Mouse (Mus musculus) monocyte, adult 2 months (primary cell): ENCODE measurements around the gene Igdcc4.
"Not testable (repeated sequence)": the region's sequence is repeated elsewhere in the genome, so short reads cannot be mapped to it uniquely, and the experiment has no call there.

Source experiments
- DNase-seq, 2 experiments: peaks; one replicate each; pipeline ENCODE4 v3.0.0; 2022; ENCODE audit warnings: low spot score in 2 of 2, low read depth in 1 of 2

Gene Igdcc4

DNA sequence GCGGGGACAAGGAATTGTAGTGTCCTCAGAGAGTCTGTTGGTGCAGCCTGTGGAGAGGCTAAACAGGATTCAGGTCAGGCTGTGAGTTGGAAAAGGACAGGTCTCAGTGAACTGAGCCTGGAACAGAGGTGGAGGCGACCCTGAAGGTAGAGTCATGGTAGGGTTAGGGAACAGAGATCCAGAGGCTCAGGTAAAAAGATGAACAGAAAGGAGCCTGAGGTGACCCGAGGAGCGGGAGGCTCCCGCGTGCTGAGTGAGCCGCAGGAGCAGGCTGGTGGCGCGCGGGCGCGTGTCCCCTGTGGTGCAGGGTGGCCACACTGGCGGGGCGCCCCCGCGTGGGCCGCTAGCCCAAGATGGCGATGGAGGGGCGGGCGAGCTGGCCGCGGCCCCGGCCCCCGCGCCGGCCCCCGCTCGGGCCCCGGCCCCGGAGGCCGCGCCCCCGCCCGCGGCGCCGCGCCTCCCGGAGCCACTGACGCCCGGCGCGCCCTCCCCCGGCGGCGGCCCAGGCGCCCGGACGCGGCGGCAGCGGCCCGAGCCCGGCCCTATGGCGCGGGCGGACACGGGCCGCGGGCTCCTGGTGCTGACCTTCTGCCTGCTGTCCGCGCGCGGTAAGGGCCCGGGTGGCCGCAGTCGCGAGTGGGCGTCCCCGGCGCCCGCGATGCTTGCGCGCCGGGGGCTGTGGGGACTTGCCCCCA lies at the start of gene Igdcc4:
TSS of gene Igdcc4 (plus strand) at position 496 of the 695 bp plus-strand sequence.
- DNase-seq: no peak

DNA sequence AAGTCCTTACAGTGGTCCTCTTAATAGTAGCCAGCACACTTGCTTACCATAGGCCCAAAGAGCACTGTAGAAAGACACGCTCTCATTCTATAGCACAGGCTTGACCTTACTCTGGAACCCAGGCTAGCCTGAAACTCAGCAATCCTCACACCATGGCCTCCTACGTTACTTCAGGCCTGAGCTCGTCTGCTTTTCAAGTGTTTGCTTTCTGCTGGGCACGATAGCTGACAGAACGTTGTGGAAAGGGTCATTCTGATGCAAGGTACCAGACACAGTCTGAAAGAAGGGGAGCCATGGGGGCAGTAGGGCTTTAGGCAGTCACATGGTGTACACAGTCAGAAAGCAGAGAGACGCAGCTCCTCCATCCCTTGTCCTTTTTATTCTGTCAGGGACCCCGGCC lies 37.0 kb upstream of the Igdcc4 start:
- no peak for DNase-seq

DNA sequence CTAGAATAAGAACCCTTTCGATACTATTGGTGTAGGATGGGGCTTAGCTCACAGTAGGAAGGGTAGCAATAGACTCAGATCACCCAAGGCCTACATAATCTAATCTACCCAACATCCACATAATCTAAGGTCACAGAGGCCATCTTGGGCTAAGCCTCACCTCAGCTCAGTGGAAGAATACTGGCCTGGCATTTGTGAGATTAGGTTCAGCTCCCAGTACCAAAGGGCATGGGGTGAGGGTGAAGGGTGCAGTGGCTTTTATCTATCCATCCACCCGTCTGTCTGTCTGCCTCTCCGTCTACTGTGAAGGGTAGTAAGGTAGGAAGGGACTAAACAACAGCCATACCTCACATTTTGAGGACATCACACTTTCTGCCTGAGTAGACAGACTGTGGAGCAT lies 30.7 kb upstream of the Igdcc4 start:
- no peak for DNase-seq

DNA sequence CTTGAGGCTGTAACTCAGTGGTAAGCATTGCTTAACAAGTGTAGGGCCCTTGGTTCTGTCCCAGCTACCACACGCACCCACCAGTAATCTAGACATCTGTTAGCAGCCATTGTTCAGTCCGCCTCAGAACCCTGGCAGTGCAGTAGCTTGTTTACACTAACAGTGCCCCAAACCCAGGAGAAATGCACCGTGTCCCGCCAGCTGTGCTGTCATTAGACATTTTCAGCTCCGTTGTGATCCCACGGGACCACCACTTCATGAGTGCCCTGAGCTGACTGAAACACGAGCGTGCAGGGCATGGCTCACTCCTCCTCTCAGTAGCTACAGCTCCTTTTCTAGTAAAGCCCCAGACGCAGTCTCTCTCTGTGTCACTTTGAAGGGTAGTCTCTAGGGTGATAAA lies 27.7 kb upstream of the Igdcc4 start:
- DNase-seq: no peak

DNA sequence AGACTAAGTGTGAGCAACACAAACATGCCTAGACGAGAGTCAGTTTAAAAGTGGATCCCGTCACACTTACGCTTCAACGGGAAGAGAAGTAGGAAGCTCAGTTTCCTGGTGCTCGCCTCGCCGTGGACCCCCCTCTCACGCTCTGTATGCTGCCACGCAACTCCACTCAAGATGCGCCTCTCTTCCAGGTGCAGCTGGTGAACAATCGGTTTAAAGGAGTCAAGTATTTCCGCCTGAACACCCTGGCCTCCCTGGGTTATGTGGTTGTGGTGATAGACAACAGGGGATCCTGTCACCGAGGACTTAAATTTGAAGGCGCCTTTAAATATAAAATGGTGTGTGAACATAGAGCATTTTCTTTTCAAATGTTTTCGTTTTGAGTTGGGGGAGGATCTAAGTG lies 27.0 kb upstream of the Igdcc4 start:
- no peak for DNase-seq

DNA sequence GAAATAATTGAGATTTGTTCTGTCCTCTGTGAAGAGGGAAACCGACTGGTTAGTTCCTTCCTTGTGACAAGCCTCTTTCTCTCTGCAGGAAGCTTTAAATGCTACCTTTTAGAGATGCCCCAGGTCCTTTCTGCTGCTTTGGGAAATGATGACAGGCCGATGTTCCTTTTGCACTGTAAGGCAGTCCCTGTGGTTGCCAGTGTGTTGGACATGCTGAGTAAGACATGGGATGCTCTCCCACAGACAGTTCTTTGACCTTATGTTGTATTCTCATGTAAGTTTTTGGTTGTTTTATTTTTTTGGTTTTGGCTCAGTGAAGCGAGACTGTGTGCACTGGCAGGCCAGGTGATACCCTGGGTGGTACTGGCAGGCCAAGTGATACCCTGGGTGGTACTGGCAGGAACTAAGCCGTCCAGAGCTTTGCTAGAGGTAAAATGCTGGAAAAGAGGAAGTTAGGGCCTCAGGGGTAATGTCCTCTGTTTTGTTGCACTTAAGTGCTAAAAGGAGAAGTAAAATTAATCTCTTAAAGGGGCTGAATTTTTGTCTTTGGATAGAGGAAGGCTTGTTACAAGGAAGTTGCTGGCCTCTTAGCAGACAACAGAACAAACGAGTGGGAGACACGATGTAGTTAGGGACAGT lies 26.3 kb upstream of the Igdcc4 start:
- peak; percentile 24 to 33 for DNase-seq

DNA sequence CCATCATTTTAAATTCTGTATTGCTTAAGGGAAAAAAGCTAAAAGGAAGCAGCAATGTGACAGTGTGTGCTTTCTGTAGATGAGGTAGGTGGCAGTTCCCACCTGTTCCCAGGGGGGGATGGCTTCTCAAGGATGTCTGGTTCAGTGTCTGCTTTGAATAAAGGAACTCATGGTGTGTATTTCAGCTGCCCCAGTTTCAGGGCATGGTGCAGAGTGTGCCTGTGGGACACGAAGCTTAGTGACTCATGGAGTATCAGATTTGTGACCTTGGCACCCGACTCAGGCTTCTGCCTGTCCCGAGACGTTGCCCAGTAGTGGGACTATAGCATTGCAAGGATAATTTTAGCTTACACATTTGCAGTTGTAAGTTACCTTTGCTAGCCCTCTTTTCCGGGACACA lies 23.8 kb upstream of the Igdcc4 start:
- no peak for DNase-seq

DNA sequence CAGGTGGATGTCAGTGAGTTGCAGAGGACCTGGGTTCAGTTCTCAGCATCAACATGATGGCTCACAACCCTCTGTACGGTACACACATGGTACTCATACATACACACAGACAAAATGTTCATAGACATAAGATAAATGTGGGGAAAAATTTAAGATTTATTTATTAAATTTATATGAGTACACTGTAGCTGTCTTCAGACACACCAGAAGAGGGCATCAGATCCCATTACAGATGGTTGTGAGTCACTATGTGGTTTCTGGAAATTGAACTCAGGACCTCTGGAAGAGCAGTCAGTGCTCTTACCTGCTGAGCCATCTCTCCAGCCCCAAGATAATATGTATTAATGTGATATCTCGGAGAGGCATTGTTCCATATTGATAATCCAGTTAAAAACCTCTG lies 21.1 kb upstream of the Igdcc4 start:
- DNase-seq: not testable (repeated sequence)

DNA sequence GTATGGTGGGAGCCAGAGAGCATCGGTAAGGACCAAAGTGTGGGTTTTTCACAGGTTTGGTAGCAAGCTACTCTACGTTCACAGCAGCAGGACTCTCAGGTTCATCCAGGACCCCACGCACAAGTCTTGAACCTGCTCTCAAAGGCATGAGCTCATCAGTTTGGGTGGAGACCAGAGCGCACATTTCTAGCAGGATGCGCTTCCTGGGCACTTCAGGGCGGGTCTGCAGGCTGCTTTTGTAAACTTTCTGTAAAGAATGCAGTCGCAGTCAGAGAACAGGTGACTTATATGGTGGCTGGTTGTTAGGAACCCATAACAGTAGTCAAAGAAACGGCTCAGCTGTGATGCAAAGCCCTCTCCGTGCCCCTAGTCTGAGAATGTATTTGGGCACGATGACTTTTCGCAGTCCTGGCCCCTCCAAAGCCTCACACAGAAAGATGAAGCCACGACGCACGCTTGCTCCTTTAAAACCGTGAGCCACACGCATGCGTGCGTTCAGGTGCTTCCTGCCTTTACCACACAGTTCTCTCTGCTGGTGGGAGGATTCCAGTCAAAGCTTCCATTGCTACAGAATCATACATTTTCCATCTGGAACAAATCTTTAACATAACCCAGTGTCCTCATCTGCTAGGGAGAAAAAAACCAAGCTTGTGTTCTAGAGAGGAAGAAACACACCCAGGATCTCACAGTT lies 18.1 kb upstream of the Igdcc4 start:
- no peak for DNase-seq

DNA sequence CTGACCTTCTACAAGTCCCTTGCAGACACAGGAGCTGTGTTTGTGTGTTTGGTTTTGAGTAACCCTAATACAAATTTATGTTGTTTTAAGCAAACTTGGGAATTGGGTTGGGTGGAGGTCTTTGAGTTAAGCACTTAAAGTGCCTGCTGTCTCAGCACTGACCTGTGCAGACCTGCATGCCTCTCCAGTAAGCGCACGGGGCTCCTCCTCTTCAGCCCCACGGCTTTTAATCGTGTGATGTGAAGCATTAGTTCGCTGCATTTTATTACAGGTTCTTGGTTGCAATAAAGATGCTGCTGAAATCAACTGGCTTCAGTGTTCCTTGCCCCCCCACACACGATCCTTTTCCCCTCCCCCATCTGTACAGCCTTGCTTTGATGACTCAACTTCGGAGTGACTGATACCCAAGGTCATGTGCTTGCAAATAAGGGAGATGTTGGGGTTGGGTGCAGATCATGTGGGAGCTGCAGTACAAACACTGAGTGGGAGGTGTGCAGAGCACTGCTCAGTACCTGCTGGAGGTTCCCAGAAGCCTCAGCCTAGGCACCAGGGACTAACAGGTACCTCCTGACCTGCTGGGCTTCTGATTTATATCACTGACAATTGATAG lies 17.0 kb upstream of the Igdcc4 start:
- no peak for DNase-seq

DNA sequence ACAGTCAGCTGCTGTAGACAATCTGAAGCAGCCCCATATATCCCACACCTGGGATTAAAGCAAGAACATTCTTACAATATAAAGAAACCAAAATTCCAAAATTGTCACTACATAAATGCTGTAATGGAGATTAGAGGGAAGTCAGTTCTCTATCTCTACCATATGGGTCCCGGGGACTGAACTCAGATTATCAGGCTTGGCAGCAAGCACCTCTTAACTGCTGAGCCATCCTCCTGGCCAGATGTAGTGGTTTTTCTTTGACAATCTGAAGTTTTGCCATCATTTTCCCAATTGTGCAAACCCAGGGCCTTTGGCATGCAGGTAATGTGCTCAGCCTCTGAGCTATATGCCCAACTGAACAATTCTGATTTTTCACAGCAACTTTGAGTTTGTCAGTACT lies 16.0 kb upstream of the Igdcc4 start:
- DNase-seq: no peak

DNA sequence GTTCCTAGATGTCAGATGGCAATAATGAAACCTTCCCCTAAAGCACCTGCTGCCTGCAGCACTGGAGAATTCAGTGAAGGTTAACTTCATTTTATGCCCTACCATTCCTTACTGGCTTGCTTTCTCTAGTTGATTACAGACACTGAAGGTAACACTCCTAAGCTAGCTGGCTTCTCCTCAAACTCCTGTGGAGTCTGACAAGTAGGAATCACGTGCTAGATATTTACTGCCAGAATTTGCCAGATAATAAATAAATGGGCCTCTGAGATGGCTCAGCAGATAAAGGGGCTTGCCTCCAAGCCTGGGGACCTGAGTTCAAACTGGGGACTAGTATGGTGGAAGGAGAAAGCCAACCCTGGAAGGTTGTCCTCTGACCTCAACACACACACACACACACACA lies 14.5 kb upstream of the Igdcc4 start:
- no peak for DNase-seq

DNA sequence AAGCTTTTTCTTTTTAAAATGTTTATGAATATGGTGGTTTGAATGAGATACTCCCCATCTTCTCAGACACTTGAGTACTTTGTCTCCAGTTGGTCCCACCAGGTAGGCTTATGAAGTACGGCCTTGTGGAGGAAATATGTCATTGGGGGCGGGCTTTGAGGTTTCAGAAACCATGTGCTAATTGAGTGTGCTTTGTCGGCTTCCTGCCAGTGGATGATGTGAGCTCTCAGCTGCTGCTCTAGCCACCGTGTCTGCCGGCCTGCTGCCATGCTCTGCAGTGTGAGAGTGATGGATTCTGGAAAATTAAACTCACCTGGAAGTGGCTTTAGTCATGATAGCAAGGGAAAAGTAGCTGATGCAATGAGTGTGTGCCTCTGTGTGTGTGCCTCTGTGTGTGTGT lies 13.8 kb upstream of the Igdcc4 start:
- no peak for DNase-seq

DNA sequence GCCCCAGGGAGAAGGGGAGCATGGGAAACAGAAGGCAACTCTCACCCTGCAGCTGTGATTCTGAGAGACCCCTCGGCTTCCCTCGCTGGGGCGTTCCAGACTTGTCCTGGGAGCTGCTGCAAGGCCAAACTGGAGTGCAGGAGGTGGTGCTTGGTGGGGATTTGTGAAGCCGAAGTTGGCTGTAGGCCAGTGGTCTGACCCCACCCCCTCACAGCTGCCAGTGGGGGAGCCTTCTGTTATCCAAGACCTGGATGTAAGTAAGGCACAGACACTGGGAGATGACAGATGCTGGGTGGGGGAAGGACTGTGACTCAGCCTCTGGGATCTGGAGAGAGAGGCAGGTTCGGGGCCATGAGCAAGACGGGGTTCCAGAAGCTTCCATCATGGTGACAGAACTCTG lies 7.0 kb upstream of the Igdcc4 start:
- no peak for DNase-seq

DNA sequence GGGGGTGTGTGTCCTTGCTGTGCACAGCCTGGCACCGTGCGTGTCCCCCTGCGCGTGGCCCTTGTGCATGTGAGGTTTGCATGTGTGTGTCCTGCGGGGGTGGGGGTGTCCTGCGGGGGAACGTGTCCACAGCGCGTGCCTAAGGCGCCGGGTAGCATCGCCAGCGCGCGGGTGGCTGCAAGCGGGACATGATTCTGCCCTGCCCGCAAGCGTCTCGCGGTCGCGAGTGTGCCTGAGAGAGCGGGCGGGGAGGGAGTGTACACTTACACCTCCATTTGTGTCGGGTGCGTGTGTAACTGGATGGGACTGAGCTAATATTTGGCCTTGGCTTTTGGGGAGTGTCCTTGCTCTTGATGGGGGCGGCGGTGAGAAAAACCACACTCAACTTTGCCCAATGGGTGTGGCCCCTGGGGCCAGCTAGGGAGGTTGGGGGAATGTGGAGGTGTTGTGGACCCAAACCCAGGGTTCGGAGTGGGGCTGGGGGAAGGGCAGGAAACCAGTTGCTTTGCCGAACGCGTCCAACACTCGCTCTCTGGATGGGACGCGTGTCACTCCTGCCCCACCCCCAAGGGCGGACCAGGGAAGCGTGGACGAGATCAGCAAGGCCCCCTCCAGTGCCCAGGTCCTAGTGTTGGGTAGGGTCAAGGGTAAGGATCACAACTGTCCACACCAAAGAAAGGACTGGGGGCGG lies 545 bp downstream of the Igdcc4 start:
- DNase-seq: no peak

DNA sequence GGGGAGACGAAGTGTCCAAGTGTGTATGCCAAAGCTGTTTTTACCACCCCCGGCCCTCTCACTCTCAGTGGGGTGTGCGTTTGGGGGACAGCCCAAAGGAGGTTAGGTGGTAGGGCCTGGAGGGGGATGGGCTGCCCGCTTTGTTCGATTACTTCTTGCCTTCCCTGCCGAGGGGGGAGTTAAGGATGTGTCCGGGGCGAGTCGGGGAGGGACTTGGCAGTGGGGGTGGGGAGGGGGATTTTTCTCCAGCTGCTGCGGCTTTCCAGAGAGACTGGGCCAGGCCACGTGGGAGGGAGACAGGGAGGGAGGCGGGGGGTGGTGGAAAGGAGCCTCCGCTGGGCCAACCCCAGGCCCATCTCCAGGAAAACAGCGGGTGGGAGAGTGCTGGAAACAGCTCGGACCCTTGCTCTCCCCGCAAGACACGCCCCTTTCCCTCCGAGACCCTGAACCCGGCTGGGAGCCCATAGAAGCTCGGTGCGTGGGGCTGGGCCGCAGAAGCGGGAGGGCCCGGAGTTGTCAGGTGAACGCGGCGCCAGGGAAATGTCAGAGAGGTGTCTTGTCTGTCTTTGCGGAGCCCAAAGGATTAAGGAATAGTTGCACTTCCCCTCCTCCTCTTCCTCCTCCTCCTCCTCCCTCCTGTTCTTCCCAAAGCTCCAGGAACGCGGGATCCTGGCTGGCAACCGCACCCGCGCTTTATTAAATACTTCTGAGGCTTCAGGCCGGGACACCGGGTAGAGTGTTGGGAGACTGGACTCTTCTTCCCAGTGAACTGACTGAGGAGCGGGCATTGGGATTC lies 1.3 kb downstream of the Igdcc4 start:
- no peak for DNase-seq

DNA sequence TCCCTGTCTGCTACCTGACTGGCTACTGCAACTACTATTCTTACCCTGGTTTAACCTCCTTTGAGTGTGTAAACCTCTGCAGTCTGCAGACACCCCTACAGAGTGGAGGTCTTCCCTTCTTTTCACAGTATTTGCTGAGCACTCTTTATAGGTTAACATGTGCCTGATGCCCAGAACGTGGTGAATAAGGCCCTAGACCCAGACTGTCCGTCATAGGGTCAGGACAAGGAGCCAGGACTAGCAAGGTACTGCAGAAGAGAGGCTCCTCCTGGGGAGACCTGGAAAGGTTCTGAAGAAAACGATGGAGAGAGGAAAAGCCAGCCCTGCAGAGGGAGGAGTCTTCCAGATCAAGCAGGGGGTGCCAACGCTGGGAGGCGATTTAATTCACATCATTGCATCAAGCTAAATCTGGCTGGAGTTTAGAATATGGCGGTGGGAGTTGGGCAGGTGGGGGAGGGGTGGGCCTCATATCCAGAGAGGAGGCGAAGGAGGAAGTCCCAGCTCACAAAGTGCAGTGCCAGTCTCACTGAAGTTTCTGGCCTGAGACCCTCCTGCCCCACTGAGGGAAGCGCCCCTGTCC lies 2.0 kb downstream of the Igdcc4 start:
- no peak for DNase-seq

DNA sequence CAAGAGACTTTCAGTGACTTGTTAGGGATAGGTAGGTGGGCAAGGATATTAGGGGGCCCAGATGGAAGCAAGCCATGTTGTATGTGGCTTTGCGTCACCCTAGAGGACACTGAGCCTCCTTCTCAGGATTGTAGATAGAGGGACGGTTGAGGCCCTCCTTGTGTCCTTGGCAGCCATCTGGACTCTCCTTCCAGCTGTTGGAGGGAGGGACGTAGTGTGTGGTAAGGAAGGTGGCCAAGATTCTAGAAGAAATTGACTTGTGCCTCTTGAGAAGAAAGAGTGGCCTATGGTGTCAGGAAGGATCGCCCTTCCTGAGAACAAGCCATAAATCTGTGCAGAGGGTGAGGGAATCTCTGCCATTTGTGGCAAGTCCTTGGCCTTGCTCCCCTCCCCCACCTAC lies 5.5 kb downstream of the Igdcc4 start:
- no peak for DNase-seq

DNA sequence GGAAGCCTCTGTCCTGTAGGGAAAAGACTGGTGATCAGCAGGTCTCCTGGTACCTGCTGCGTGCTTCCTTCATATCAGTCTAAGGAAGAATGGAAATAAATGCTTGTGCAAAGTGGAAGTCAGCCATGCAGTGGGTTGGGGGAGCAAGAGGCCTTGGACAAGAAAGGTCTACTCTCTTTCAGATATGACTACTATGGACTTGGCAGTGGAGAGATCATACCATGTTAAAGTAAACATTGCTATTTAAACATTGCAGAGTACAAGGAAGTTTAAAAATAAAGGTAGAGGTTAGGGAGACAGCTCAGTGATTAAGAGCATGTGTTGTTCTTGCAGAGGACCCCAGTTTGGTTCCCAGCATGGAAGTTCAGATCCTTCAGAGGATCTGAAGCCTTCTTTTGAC lies 6.6 kb downstream of the Igdcc4 start:
- no peak for DNase-seq
